Mouse (Mus musculus): ENCODE measurements around the gene Inpp4a. TPM values are rescaled to one million over a fixed set of nuclear protein-coding genes. Genes with fewer than 3 reads are reported as not detected.

Gene Inpp4a
- polyA plus RNA-seq, 1 experiment, result 24.7 TPM

DNA sequence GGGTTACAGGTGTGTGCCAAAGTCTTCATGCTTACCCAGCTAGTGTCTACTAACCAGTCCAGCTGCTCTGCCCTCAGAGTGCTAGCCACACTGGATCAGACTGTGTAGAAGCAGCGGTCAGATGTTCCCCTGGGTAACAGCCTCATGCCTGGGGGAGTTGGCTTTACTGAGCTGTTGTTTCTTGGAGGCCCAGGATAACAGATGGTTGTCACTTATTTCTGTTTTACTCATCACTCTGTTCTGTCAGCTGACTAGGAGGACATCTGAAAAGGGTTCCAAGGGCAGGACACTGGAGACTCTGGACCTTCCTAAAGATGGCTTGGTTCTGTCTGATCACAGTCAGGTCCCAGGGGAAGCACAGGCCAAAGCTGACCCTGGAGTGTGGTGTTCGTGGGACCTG, 36.4 kb downstream of the Inpp4a start:
- DNase-seq, result no peak
- 85% methylated on average over 2 of the region's 2 CpGs for WGBS
- peaks cover 3% of the 10 kb centered on the region; the same call in 1 of the 2 replicates for H3K4me1 ChIP-seq (ENCODE audit: control insufficient read depth, insufficient read depth, low read length)
- H3K4me3 ChIP-seq (replicated peaks; ENCODE audit: extremely low read depth, low read depth, low read length), result no peak overlapping the region
- TF ChIP-seq CTCF (IDR thresholded peaks at IDR 0.05; ENCODE audit: insufficient read depth, low read length), result no peak
- TF ChIP-seq POLR2A (IDR thresholded peaks at IDR 0.05; ENCODE audit: borderline replicate concordance, extremely low read depth, low read depth, low read length), result no peak

DNA sequence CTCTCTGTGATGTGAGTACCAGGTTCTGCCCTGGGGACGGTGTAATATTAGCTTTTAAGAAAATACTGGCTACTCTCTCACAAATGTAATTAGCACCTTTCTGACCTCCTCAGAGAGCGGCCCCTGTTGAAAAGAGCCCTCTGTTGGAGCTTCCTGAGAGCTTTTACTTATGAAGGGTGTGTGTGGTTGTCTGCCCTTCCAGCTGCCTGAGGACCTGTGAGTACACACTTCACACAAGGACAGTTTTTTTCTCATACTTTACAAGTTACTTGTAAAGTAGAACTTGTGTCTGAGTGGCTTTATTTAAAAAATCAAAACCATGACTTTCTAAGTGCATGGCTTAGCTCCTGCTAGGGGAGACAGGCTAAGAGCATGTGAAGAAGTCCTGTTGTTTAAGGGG, 37.1 kb downstream of the Inpp4a start:
- Histone ChIP-seq H3K4me3 (replicated peaks; ENCODE audit: extremely low read depth, low read depth, low read length) (no peak overlapping the region), H3K4me1 (ENCODE audit: control insufficient read depth, insufficient read depth, low read length) (peaks cover 3% of the 10 kb centered on the region; the same call in 1 of the 2 replicates)
- TF ChIP-seq POLR2A (IDR thresholded peaks at IDR 0.05; ENCODE audit: borderline replicate concordance, extremely low read depth, low read depth, low read length) (no peak), CTCF (IDR thresholded peaks at IDR 0.05; ENCODE audit: insufficient read depth, low read length) (no peak)
- 55% methylated on average over 2 of the region's 2 CpGs for WGBS
- no peak for DNase-seq

DNA sequence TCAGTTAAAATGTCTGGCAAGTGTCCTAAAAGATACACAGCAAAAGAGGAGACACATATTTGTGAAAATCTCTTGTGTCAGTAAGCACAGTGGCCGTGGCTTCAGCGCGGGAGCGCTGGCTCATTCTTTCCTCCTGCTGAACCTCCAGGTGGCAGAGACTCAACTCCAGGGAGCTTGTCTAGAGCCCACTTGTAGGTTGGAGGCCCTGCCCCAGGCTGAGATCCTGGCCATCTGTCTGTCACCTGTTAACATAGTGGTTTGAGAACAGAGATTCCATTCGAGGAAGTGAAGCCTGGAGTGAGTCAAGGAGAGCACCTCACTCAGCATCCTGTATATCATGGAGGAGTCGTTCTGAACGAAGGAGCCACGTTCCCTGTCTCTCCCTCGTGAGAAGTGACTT, 37.6 kb downstream of the Inpp4a start:
- WGBS, result 49% methylated on average over 9 of the region's 9 CpGs
- peaks cover 3% of the 10 kb centered on the region; the same call in 1 of the 2 replicates for H3K4me1 ChIP-seq (ENCODE audit: control insufficient read depth, insufficient read depth, low read length)
- TF ChIP-seq POLR2A (IDR thresholded peaks at IDR 0.05; ENCODE audit: borderline replicate concordance, extremely low read depth, low read depth, low read length) (no peak), CTCF (IDR thresholded peaks at IDR 0.05; ENCODE audit: insufficient read depth, low read length) (no peak)
- no peak overlapping the region for H3K4me3 ChIP-seq (replicated peaks; ENCODE audit: extremely low read depth, low read depth, low read length)
- no peak for DNase-seq

DNA sequence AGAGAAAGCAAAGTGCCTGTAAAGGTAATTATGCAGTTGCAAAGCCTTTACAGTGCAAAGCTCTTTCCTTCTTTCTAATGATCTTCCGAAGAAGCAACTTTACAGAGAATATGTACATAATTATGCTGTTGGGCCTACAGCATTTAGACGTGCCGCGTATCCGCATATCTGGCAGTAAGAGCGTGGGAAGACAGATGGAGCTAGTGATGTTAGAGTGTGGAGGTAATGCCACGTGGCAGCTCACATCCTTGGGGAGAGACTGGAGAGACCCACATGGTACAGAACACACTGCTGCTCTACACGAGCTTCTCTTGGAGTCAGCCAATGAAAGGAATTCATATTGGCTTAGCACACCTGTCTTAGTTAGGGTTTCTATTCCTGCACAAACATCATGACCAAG, 39.5 kb downstream of the Inpp4a start:
- no peak for DNase-seq
- TF ChIP-seq POLR2A (IDR thresholded peaks at IDR 0.05; ENCODE audit: borderline replicate concordance, extremely low read depth, low read depth, low read length) (no peak), CTCF (IDR thresholded peaks at IDR 0.05; ENCODE audit: insufficient read depth, low read length) (no peak)
- Histone ChIP-seq H3K4me3 (replicated peaks; ENCODE audit: extremely low read depth, low read depth, low read length) (no peak overlapping the region), H3K4me1 (ENCODE audit: control insufficient read depth, insufficient read depth, low read length) (peaks cover 3% of the 10 kb centered on the region; the same call in 1 of the 2 replicates)
- WGBS, result 94% methylated on average over 8 of the region's 8 CpGs

DNA sequence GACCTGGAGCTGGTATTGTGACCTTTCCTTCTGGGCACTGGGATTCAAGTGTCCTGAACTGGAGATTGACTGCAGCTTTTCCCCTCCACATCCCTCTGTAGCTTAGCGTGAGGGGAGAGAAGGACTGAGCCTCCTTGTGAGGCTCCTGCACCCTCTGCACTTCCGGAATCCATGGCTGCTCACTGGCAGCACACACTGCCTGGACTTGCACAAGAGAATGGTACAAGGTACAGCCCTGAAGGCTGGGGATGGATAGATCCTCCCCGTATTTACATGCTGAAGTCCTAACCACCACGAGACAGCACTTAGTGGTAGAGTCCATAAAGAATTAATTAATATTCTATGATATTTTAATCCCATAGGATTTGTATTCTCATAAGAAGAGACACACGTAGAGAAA, 41.7 kb downstream of the Inpp4a start:
- DNase-seq, result no peak
- 84% methylated on average over 5 of the region's 5 CpGs for WGBS
- TF ChIP-seq CTCF (IDR thresholded peaks at IDR 0.05; ENCODE audit: insufficient read depth, low read length) (no peak), POLR2A (IDR thresholded peaks at IDR 0.05; ENCODE audit: borderline replicate concordance, extremely low read depth, low read depth, low read length) (no peak)
- H3K4me3 ChIP-seq (replicated peaks; ENCODE audit: extremely low read depth, low read depth, low read length), result no peak overlapping the region
- peaks cover 1% of the 10 kb centered on the region for H3K4me1 ChIP-seq (ENCODE audit: control insufficient read depth, insufficient read depth, low read length)

DNA sequence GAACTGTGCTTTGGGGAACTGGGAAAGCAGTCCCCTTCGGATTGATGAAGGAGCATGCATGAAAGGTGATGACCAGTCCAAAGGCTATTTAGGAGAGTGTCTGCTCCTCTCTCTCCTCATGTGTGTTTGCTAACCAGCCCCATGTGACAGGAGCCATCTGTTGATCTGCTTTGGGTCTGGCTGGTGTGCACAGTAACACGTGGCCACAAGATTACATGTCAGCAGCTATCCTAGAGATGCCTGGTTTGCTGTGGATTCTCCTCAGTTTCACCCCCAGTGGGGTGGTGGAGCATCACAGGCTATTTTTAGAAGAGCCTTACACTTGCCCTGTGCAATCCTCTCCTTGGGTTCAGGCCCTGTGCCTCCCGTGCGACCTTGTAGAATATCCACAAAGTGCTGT, 42.2 kb downstream of the Inpp4a start:
- TF ChIP-seq POLR2A (IDR thresholded peaks at IDR 0.05; ENCODE audit: borderline replicate concordance, extremely low read depth, low read depth, low read length), result no peak
- TF ChIP-seq CTCF (IDR thresholded peaks at IDR 0.05; ENCODE audit: insufficient read depth, low read length), result no peak
- 59% methylated on average over 4 of the region's 4 CpGs for WGBS
- Histone ChIP-seq H3K4me3 (replicated peaks; ENCODE audit: extremely low read depth, low read depth, low read length) (no peak overlapping the region), H3K4me1 (ENCODE audit: control insufficient read depth, insufficient read depth, low read length) (peaks cover under 1% of the 10 kb centered on the region; the same call in 1 of the 2 replicates)
- DNase-seq, result no peak

DNA sequence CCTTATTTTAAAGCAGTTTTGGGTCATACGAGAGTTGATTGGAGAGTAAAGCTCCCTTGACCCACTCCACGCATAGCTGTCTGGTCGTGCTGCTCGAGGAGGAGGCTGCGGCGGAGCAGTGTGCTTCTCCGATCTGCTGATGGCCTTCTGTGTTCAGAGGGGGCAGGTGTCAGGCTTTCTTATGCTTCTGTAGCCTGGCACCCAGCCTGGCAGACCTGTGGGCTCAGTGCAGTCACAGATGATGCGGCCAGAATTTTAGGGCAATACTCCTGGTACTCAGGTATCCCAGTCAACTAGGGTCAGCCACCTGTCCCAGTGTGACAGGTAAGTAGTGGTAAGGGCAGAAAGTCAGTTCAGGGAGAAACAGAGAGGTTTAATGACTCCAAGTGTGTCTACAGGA, 42.9 kb downstream of the Inpp4a start:
- WGBS, result 98% methylated on average over 8 of the region's 8 CpGs
- H3K4me3 ChIP-seq (replicated peaks; ENCODE audit: extremely low read depth, low read depth, low read length), result no peak overlapping the region
- no peak for DNase-seq
- TF ChIP-seq POLR2A (IDR thresholded peaks at IDR 0.05; ENCODE audit: borderline replicate concordance, extremely low read depth, low read depth, low read length), result no peak
- no peak for TF ChIP-seq CTCF (IDR thresholded peaks at IDR 0.05; ENCODE audit: insufficient read depth, low read length)
- H3K4me1 ChIP-seq (ENCODE audit: control insufficient read depth, insufficient read depth, low read length), result peaks cover 6% of the 10 kb centered on the region; the same call in 1 of the 2 replicates

DNA sequence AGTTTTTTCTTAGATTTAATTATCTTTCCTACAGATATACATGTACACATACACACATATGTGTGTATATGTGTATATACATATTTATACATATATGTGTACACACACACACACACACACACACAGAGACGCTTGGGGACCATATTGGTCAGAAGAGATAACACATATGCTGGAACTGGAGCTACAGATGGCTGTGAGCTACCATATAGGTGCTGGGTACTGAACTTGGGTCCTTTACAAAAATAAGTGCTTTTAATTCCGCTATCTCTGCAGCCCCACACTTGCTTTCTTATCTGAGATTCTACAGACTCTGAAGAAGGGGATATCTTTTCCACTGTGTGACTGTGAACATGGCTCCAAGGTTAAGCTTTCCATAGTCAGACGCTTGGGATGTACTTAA, 43.6 kb downstream of the Inpp4a start:
- WGBS, result 95% methylated on average over 3 of the region's 3 CpGs
- H3K4me1 ChIP-seq (ENCODE audit: control insufficient read depth, insufficient read depth, low read length), result peaks cover 6% of the 10 kb centered on the region; the same call in 1 of the 2 replicates
- no peak for TF ChIP-seq CTCF (IDR thresholded peaks at IDR 0.05; ENCODE audit: insufficient read depth, low read length)

DNA sequence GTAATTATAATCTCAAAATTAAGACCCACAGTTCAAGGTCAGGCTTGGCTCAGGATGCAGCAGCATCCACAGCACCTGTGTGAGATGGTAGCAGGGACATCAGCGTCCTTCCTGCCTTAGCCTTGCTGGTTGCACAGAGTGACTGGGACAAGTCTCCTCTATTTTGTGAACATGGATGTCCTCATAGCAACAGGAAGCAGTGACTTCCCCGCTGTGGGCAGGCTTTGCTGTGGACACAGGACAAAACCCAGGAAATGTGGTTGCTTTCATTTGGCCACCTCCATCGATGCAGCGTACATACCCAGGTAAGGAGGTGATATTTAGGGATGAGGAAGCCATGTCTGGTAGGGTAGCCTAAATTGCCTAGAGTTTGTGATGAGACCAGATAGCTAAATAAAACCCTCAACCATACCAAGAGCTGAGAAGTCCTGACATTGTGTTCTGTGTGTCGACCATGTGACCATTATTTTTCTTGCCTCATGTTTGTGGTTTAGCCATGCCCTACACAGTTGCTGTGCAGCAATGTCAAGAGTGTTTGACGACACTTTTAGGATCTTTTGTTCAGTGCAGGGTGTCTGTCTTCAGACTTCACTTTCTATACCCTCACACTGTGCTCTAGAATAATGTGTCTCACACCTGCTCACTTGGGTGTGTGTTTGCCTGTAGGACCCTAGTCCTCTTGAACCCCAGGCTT, 44.7 kb downstream of the Inpp4a start:
- no peak for DNase-seq
- Histone ChIP-seq H3K4me1 (ENCODE audit: control insufficient read depth, insufficient read depth, low read length) (peaks cover 6% of the 10 kb centered on the region; the same call in 1 of the 2 replicates), H3K4me3 (replicated peaks; ENCODE audit: extremely low read depth, low read depth, low read length) (no peak overlapping the region)
- TF ChIP-seq POLR2A (IDR thresholded peaks at IDR 0.05; ENCODE audit: borderline replicate concordance, extremely low read depth, low read depth, low read length) (no peak), CTCF (IDR thresholded peaks at IDR 0.05; ENCODE audit: insufficient read depth, low read length) (no peak)
- WGBS, result 64% methylated on average over 6 of the region's 6 CpGs

More for the DNA sequence above, 43.6 kb downstream of the Inpp4a start:
- no peak overlapping the region for H3K4me3 ChIP-seq (replicated peaks; ENCODE audit: extremely low read depth, low read depth, low read length)
- DNase-seq, result no peak

DNA sequence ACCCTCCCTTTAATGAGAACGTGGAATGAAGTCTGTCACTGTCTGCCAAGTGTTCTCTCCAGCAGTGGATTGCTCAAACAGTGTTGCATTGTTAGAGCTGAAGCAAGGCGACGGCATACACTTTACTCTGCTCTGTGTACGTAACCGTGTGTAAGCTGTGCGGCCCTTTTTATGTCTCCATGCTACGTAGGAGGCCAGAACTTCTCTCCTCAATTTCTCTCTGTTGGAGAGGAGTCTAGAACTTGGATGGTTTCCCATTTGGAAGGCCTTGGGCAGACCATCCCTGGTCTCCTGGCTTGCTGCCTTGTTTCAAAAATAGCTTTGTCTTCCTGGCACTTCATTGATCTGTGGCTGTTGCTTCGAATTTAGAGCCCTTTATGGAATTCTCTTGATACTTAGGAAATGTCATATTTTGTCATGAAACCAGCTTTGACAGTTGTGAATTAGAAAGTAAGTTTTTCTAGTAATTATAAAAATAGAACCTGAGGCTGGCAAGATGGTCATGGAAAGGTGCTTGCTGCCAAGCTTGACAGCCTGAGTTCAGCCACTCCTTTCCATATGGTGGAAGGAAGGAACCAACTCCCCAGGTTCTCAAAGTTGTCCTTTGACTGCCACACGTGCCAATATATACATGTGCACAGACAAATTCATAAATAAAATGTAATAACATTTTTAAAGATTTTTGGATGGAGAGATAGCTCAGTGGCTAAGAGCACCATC, 47.9 kb downstream of the Inpp4a start:
- Histone ChIP-seq H3K4me3 (replicated peaks; ENCODE audit: extremely low read depth, low read depth, low read length) (no peak overlapping the region), H3K4me1 (ENCODE audit: control insufficient read depth, insufficient read depth, low read length) (peaks cover 11% of the 10 kb centered on the region; the same call in 1 of the 2 replicates)
- TF ChIP-seq POLR2A (IDR thresholded peaks at IDR 0.05; ENCODE audit: borderline replicate concordance, extremely low read depth, low read depth, low read length), result no peak
- no peak for TF ChIP-seq CTCF (IDR thresholded peaks at IDR 0.05; ENCODE audit: insufficient read depth, low read length)
- 40% methylated on average over 9 of the region's 9 CpGs for WGBS
- no peak for DNase-seq

Measured in lung, adult 2 months (tissue).